Mouse (Mus musculus) fibroblast of lung, adult 2 months (primary cell): ENCODE measurements around the gene Gm49403.

Source experiments
- DNase-seq: peaks from one replicate; pipeline ENCODE4 v3.0.0-alpha.2; 2011; ENCODE audit warnings: low read depth

The Gm49403 gene

GRCm38 (mm10) chr19:8911810-8912209, 28.1 kb downstream of the Gm49403 start:
- DNase-seq, result no peak

GRCm38 (mm10) chr19:8914212-8914611, 30.5 kb downstream of the Gm49403 start:
- DNase-seq, result no peak

GRCm38 (mm10) chr19:8919000-8919399, 35.3 kb downstream of the Gm49403 start:
- DNase-seq, result no peak

- no peak for DNase-seq
These were observed 35.9 kb downstream of the Gm49403 start for GRCm38 (mm10) chr19:8919684-8920072.

GRCm38 (mm10) chr19:8920073-8920736, 36.5 kb downstream of the Gm49403 start, which contains the start of gene B3gat3:
TSS of gene B3gat3 (plus strand) at chr19:8920374.
- peak; percentile 83 for DNase-seq

GRCm38 (mm10) chr19:8920836-8921291, 37.1 kb downstream of the Gm49403 start:
- DNase-seq, result no peak

DNA sequence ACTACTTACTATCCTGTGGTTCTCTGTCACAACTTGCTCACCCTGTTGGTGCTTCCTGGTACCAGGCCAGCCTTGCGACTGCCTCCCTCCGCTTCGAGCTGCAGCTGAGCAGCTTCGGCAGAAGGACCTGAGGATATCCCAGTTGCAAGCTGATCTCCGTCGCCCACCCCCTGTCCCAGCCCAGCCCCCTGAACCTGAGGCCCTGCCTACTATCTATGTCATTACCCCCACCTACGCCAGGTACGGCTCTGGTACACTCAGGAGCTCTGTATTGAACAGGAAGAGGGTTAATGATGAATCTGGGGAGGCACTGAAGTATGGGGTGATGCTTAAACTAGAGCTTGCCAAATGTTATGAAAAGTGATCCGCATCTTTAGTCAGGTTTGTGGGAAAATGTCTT, 38.0 kb downstream of the Gm49403 start:
- DNase-seq, result no peak

DNA sequence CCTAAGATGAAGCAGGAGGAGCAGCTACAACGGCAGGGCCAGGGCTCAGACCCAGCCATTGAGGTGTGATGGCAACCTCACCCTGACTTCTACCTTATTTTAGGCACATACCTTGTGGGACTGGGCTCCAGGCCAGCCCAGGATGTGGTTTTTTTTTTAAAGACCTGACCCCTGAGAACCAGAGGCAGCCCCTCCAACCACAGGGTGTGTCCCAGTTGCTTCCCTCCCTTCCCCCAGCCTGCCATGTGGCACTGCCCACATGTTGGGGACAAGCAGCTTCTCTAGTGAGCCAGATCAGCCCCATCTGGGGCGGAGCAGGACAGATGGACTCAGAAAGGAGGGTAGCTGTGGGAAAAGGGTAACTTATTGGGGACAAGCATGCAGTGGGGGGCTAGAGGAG, 43.0 kb downstream of the Gm49403 start:
- DNase-seq, result no peak

- DNase-seq, result no peak
These were observed 44.3 kb downstream of the Gm49403 start for GRCm38 (mm10) chr19:8927891-8928525.

DNA sequence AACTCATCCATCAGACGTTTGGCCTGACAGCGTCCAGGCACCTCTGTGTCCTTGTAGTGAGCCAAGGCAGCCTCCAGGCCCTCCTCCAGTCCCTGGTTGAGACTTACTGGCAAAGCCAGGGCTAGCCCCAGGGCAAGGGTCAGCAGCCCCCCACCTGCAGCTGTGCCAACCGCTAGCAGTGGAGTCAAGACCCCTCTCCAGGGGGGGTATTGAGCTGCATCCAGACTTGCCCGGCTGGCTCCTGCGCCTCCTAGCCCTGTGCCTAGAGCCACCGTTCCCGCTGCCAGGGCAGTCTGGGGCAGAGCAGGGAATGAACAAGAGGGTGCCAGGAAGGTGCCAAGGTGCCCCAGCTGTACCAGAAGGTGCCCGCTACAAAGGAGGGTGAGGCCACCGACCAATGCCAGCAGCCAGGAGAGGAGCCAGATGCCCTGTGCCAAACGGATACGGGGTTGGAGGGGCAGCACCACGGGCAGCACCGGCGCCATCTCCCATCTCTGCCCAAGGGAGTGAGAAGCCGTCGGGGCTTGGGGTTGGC, 45.0 kb downstream of the Gm49403 start:
- no peak for DNase-seq

- DNase-seq, result peak; percentile 56
These were observed 45.7 kb downstream of the Gm49403 start, which contains the start of the genes Rom1 and Eml3 for GRCm38 (mm10) chr19:8929224-8930088. TSS of gene Rom1 (minus strand) at chr19:8929356. TSS of gene Eml3 (plus strand) at chr19:8929552.

DNA sequence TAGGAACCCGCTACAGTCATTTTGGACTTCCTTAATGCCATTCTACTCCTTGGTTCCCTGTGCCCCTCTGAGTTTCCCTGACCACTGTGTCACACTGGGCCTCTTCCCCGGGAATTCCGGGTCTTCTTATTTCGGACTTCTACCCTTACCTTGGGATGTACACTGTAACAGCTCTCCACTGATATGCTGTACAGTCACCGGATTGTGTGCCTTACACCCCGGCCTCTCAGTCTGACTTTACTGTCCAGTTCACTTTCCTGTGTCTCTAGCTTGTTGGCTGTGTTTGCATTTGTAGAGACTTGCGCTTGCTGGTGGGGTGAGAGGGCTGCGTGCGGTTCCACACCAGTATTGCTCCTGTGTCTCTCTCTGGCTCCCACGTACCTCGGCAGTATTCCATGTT, 46.4 kb downstream of the Gm49403 start:
- DNase-seq, result no peak

DNA sequence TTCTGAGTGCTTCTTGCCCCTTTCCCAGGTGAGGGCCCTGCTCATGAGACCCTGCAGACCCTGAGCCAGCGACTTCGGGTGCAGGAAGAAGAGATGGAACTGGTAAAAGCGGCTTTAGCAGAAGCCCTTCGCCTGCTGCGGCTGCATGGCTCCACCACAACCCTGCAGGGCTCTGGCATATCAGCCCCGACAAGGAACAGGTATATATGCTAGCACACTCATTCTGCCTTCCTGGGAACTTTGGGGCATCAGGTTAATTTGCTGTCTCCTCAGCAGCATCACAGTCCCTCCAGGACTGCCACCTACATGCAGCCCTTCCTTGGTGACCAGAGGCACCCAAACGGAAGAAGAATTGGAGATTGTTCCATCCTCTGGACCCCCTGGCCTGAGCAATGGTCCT, 47.0 kb downstream of the Gm49403 start:
- no peak for DNase-seq

DNA sequence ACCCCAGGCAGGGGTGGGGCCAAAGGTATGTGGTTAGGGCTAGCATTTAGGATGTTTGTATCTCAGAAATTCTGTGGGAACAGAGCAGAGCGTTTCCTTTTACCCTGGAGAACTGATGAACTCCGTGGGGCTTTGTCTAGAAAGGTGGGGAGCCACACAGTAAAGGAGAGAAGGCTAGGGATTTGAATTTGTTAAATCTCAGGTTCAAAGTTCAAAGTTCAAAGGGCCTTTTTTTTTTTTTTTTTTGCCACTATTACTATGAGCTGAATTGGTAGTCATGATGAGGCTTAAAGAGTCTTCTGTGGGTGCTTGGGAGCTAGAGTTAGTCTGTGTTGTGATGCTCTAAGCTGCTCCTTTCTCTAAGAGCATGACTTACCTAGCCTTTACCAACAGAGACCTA, 53.0 kb downstream of the Gm49403 start:
- no peak for DNase-seq
